ENCODE assay signal across 8 mouse cellular contexts in genomic region chr9:44454891-44455220, GRCm38 (mm10). TPM values are rescaled to one million over a fixed set of nuclear protein-coding genes. Genes with fewer than 3 reads are reported as not detected.
DNase-seq lines count a peak whose midpoint lies in the region; ATAC-seq and TF ChIP-seq lines count a peak whose summit lies in the region.

TSS of gene Upk2 (minus strand) at chr9:44454976.

- no peak for TF ChIP-seq EP300 in lung, postnatal 0 days (IDR thresholded peaks at IDR 0.05)

- no peak within 1 kb of the TSS for H3K27ac ChIP-seq in lung, postnatal 0 days (ENCODE audit: low read length)
- no peak within 1 kb of the TSS for H3K27ac ChIP-seq in hindbrain, embryonic 12.5 days
- H3K27ac ChIP-seq in small intestine, adult 2 months (ENCODE audit: insufficient read depth, low read depth, low read length) = no peak within 1 kb of the TSS

- DNase-seq in embryo, embryonic 10.5 days (ENCODE audit: low spot score) = peak; percentile 14
- DNase-seq in embryo, embryonic 9.5 days (ENCODE audit: extremely low spot score) = no peak
- DNase-seq in lung, postnatal 0 days (ENCODE audit: low spot score) = no peak
- DNase-seq in lung, postnatal 14 days = no peak
- no peak for DNase-seq in urinary bladder, postnatal 10 days (ENCODE audit: low spot score)
- no peak for DNase-seq in thymus, postnatal 10 days (ENCODE audit: low spot score in 2 of 2)

- no peak within 1 kb of the TSS for H3K9ac ChIP-seq in lung, postnatal 0 days (replicated peaks; ENCODE audit: low read depth)
- peak within 1 kb of the TSS; percentile 44; the same call in 1 of the 2 replicates for H3K9ac ChIP-seq in hindbrain, embryonic 12.5 days

- H3K4me2 ChIP-seq in lung, postnatal 0 days (replicated peaks; ENCODE audit: low read depth, low read length) = no peak within 1 kb of the TSS
- H3K4me2 ChIP-seq in hindbrain, embryonic 12.5 days (replicated peaks) = peak within 1 kb of the TSS; percentile 11; the same call in 1 of the 2 replicates

- no peak for TF ChIP-seq POLR2A in small intestine, adult 2 months (IDR thresholded peaks at IDR 0.05; ENCODE audit: low read depth, low read length)

- 24% methylated on average over 4 of the region's 4 CpGs for WGBS in lung, postnatal 0 days
- WGBS in hindbrain, embryonic 12.5 days = 15% methylated on average over 4 of the region's 4 CpGs
- WGBS in small intestine, adult 2 months = 30% methylated on average over 4 of the region's 4 CpGs

- H3K36me3 ChIP-seq in lung, postnatal 0 days (ENCODE audit: insufficient read depth, low read length) = no peaks in the 10 kb centered on the region
- H3K36me3 ChIP-seq in hindbrain, embryonic 12.5 days = no peaks in the 10 kb centered on the region
- H3K36me3 ChIP-seq in small intestine, adult 2 months (ENCODE audit: control insufficient read depth, insufficient read depth, low read length) = no peaks in the 10 kb centered on the region

- no peaks in the 10 kb centered on the region for H3K4me1 ChIP-seq in lung, postnatal 0 days (ENCODE audit: insufficient read depth, low read depth, low read length)
- peaks cover 34% of the 10 kb centered on the region for H3K4me1 ChIP-seq in hindbrain, embryonic 12.5 days
- no peaks in the 10 kb centered on the region for H3K4me1 ChIP-seq in small intestine, adult 2 months (ENCODE audit: control insufficient read depth, insufficient read depth, insufficient read length, low read length)

- H3K4me3 ChIP-seq in lung, postnatal 0 days (ENCODE audit: low read depth, low read length) = no peak within 1 kb of the TSS
- no peak within 1 kb of the TSS for H3K4me3 ChIP-seq in hindbrain, embryonic 12.5 days
- no peak within 1 kb of the TSS for H3K4me3 ChIP-seq in small intestine, adult 2 months (ENCODE audit: low read depth, low read length)

- no peaks in the 10 kb centered on the region for H3K9me3 ChIP-seq in lung, postnatal 0 days (ENCODE audit: low read length)
- H3K9me3 ChIP-seq in hindbrain, embryonic 12.5 days (replicated peaks) = no peaks in the 10 kb centered on the region

- peak; percentile 35; the same call in 1 of the 2 replicates for ATAC-seq in lung, postnatal 0 days
- no peak for ATAC-seq in hindbrain, embryonic 12.5 days (ENCODE audit: low FRiP score)

- no peaks in the 10 kb centered on the region; the same call in 1 of the 2 replicates for H3K27me3 ChIP-seq in lung, postnatal 0 days (replicated peaks; ENCODE audit: insufficient read depth, low read length)
- peaks cover 17% of the 10 kb centered on the region for H3K27me3 ChIP-seq in hindbrain, embryonic 12.5 days
- no peaks in the 10 kb centered on the region for H3K27me3 ChIP-seq in small intestine, adult 2 months (ENCODE audit: control insufficient read depth, insufficient read depth, low read length)

- TF ChIP-seq CTCF in lung, postnatal 0 days (IDR thresholded peaks at IDR 0.05) = peak; percentile 42
- TF ChIP-seq CTCF in small intestine, adult 2 months (IDR thresholded peaks at IDR 0.05; ENCODE audit: extremely low read depth, insufficient read length, insufficient replicate concordance, low read depth, low read length) = peak; percentile 29; the same call in 1 of the 2 replicates

RNA-seq across cellular contexts. Expression of gene Upk2, which starts in this region (rescaled TPM):
- 2.2 and 2.3 TPM in 2 replicates for polyA plus RNA-seq in lung, postnatal 0 days (2015; fragmentation: Nextera tagmentation; extraction: Ambion mirVana)
- polyA plus RNA-seq in hindbrain, embryonic 12.5 days (2016; fragmentation: Nextera tagmentation; extraction: Ambion mirVana) = not detected in 2 replicates
- polyA plus RNA-seq in small intestine, adult 2 months (2012; rRNA removed) = 1.4 TPM in 2 replicates
